Mouse (Mus musculus): ENCODE results near the gene Lrrc20. TPM values are rescaled to one million over a fixed set of nuclear protein-coding genes. Genes with fewer than 3 reads are reported as not detected.
A peak's percentile ranks its signal among the peaks of the same experiment; 100 is the strongest.
"Not testable (repeated sequence)": the region's sequence is repeated elsewhere in the genome, so short reads cannot be mapped to it uniquely, and the experiment has no call there.

The Lrrc20 gene
- total RNA-seq, 2 experiments from 2014 or later: 79.9 to 82.2 TPM

DNA sequence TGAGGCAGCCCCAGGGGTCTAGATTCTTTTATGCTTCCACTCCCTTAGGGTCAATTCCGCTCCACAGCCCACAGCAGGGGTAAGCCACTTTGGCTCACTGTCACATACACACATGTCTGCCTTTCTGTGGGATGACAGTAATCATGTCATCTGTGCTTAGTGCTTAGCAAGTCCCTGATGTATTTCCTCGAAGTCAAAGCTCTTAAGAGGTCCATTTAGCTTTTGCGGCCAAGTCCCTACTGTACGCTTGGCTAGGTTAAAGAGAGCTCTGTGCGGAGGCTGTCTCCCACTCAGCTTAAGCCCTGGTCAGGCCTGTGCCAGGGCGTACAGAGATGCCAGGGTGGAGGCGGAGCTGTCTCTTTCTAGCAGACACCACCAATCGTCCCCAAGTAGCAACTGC lies 74.5 kb downstream of the Lrrc20 start:
- intact Hi-C loops (cut with DNase I; ENCODE audit: low total_unique reads): no loop called here
- DNase-seq: no peak

DNA sequence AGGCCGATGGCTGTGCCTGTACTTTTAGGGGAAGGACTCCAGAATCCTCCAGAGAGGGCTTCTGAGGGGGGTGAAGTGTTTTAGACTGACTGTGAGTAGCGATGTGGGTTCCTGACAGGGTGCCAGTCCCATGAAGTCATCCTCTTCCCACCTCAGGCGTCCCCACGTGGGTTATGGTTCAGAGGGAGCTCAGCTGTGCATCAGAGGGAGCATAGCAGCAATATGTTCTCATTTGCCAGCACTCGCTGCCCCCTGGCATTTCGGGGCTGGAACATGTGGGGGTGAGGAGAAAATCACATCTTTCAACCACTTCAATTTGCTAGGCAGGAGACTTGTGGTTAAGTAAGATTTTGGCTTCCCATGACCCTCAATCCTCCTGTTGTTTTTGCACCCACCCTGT lies 79.6 kb downstream of the Lrrc20 start:
- intact Hi-C loops (cut with DNase I; ENCODE audit: low total_unique reads): no loop called here
- DNase-seq: no peak

DNA sequence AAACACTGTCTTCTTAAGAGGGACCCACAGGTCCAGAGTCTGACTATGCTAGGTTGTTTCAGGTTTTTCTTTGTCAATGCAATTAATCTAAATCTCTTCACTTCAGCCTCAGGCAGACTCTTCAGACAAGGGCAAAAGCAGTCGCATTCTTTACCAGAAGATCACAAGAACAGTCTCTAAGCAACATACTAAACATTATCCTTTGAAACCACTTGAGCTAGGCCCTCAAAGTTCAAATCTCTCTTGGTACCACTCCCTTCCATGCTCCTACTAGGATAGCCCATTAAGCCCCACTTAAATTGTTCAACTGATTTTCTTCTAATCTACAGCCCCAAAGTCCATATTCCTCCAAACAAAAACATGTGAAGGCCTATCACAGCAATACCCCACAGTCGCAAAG lies 83.0 kb downstream of the Lrrc20 start:
- intact Hi-C loops (cut with DNase I; ENCODE audit: low total_unique reads): no loop called here
- DNase-seq: no peak

DNA sequence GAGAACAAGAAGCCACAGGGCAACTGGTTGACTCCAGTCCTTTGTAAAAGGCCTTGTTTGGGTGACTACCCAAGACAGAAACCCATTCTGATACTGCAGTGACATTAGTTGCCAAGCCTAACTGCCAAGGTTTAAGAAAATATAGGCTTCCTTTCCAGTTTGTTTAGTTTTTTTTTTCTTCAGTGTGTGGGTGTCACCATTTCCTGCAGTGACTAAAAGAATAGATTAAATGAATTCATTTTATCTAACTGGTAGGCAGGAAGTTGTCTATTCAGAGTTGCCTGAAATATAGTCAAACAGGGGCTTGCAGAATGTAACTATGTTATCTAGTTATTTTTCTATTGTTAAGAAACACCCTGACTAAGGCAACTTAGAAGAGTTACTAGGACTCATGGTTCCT lies 83.9 kb downstream of the Lrrc20 start:
- no peak for DNase-seq
- intact Hi-C loops (cut with DNase I; ENCODE audit: low total_unique reads): no loop called here

DNA sequence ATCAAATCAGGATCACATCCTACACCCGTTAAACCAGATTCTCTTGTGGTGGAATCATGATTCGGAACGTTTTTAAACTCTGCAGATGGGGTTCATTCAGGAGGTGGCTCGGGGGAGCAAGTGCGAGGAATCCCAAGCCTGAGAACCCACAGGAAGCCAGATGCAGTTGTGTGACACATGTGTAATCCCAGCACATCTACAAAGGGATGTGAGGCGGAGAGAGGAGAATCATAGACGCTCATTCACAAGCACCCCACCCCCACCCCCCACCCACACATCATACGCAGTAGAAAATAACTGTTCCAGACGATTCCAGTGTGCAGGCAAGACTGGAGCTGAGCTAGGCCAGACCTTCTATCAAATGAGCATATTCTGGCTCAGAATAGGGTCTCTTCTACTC lies 87.9 kb downstream of the Lrrc20 start:
- no peak for DNase-seq
- intact Hi-C loops (cut with DNase I; ENCODE audit: low total_unique reads): no loop called here

DNA sequence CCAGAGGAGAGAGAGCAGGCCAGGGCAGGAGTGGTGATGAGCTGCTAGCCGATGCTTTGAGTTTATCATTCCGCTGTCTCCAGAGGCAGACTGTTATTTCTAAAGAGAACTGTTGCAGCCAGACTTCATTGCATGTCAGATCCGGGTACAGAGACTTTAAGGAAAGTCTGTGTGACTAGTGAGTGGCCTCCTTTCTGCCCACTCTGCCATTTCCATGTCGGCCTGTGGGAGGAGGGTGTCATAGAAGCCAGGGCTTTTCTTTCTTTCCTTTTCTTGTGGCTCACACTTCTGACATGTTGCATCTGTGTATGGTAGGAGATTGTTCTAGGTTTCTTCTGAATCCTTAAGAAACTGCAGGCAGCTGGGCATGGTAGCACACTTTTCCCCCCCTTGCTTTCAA lies 88.8 kb downstream of the Lrrc20 start:
- DNase-seq: no peak
- intact Hi-C loops (cut with DNase I; ENCODE audit: low total_unique reads): no loop called here

DNA sequence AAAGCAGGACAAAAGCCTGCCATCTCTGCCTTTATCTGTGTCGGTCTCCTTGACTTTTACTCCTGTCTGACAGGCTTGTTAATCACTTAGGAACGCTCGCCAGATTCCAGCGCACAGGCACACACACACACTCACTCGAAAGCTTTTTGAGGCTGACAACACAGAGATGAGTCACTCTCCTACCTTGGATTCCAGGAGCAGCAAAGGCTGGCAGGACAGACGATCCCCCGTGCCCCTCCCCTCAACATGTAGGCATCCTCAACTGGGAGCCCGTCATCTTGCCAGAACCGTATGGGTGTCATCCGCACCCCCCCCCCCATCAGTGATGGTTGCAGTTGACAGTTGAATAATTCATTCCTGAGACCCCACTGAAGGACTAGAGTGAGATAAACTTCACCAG lies 94.6 kb downstream of the Lrrc20 start:
- intact Hi-C loops (cut with DNase I; ENCODE audit: low total_unique reads): no loop called here
- DNase-seq: no peak

DNA sequence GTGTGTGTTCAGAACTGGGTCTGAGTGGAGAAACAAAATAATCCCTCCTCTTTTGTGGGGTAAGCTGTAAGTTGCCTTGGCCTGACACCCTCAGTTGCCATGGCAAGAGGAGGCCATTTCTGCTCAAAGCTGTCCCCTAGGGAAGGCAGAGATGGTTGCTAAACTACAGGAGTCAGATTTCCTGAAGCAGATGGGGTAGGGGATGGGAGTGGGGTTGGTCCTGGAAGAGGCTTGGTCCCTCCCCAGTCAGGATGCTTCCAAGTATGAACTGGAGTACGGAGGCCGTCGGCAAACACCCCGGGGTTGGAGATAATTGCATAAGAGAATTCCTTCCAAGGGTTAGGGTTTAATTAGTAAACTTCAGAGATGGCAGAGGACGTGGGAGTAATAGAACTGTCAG lies 96.5 kb downstream of the Lrrc20 start:
- intact Hi-C loops (cut with DNase I; ENCODE audit: low total_unique reads): no loop called here
- no peak for DNase-seq

DNA sequence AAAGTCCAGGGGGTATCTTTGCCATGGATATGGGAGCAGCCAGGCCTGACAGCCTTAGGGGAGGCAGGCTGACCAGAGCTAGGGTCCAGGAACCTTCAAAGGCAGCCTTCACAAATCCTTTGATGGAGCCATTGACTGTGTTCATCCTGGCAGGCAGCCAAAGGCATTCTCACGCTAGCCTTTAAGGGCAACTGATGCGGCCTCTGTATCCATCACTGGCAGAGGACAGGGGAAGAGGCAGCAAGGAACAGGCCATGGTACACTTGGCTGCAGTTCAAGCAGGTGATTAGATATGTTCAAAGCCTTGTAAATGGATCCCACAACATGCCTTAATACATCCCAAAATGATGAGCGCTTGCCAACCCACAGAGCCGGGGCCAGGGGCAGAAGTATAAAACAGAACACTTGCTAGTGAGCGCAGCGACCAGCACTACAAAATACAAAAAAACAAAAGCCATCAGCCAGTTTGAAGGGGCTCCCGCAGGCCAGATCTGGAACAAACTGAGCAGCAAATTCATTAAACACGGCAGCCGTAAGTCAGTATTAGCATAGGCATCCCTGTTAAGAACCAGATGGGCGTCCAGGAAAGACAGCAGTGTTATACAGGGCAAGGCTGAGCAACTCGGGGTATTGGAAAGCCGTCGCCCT lies 100.6 kb downstream of the Lrrc20 start:
- DNase-seq: no peak

DNA sequence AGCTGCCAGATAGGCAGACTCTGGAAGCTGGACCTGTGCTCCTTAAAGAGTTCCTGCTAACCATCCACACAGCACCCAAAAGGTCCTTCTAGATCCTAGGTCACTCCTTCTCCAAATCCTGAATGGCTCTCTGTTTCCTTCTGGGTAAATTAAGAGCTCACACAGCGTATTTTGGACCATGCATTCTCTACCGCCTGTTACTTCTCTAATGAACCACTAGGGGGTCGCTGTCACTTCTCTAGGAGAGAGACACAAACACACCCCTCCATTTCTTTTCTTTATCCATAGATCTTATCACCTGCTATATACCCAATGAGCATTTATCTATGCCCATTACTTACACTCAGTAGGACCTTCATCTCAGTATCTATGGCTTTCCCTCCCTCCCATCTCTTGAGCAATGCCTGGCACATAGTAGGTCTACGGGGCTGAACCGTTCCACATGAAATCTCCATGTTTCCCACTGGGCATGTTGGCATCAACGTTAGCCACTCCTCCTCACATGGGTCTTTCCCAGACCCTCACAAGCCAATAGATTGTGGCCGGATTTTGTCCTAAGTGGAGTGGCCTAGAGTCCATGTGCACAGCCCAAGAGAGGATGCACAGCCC lies 111.7 kb downstream of the Lrrc20 start:
- no peak for DNase-seq

More for the DNA sequence above, 100.6 kb downstream of the Lrrc20 start:
- intact Hi-C loops (cut with DNase I; ENCODE audit: low total_unique reads): no loop called here

DNA sequence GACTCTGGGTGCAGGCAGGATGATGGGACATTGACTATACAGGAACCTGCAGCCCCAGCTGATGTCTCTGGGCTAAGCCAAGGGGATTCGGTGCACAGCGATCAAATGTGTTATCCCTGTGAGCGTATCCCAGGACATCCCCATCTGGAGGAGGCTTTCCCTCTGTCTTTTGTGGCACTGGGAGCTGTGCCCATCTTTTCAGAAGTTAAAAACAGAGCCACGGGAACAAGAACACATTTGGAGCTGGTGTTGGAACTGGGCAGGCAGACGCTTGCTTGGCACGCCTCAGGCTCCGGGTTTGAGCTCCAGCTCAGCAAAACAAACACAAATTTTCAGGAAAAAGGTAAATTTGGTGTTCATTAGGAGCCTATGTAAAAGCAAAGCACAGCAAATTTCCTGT lies 122.4 kb downstream of the Lrrc20 start:
- intact Hi-C loops (cut with DNase I; ENCODE audit: low total_unique reads): no loop called here

More for the DNA sequence above, 111.7 kb downstream of the Lrrc20 start:
- intact Hi-C loops (cut with DNase I; ENCODE audit: low total_unique reads): no loop called here

DNA sequence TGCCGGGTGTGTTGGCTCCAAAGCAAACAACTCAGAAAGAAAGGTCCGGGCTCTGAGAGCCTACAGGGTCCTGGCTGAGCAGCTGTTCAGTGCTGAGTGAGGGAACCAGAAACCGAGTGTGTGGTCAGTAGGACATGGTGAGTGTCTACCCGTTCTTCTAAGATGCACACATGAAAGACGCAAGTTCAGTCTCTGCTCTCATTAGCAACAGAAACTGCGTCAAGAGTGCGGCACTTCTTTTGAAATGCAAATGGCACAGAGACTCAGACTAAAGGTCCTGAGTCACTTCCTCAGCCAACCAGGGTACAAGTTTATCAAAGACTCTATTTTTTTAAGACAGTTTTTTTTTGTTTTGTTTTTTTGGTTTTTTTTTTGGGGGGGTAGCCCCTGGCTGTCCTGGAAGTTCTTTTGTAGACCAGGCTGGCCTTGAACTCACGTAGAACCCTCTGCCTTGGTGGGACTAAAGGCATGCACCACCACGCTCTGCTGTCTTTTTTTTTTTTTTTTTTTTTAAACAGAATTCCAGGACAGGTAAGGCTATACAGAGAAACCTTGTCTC lies 124.0 kb downstream of the Lrrc20 start:
- intact Hi-C loops (cut with DNase I; ENCODE audit: low total_unique reads): loop anchor here (5.0 kb wide), 1 partner anchor 107 kb away; no protein-coding TSS in a partner anchor

More for the DNA sequence above, 122.4 kb downstream of the Lrrc20 start:
- DNase-seq: no peak

DNA sequence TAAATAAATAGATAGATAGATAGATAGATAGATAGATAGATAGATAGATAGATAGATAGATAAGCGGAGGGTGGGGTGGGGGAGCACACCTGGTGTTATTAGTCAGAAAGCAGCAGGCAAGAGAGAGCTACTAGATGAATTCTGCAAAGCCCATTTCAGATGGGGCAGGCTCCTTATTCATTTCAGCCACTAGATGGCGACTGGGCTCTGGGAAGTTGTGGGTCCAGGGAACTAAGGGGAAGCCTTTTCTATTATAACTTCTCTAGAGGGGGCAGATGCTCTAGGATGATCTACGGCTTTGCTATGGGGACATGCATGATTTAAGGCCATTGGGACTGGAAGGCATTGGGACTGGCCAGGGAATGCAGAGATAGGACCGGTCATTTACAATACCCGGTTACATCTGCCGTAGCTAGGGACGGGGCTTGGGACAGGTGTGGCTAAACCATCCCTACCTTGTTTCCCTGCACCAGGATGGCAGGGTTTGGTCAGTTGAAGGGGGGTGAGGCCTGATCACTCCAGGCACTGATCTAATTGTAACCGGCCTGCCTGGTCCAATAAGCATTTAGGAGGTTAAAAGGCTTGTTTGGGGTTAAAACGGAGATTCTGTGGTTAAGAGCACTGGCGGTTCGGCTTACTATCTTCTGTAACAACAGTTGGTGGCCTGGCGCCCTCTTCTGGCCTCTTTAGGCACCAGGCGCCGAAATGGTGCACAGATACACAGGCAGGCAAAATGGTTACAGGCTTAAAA lies 126.9 kb downstream of the Lrrc20 start:
- intact Hi-C loops (cut with DNase I; ENCODE audit: low total_unique reads): loop anchor here (5.0 kb wide), 1 partner anchor 110 kb away; no protein-coding TSS in a partner anchor
- peak; percentile 56 for DNase-seq

More for the DNA sequence above, 124.0 kb downstream of the Lrrc20 start:
- no peak for DNase-seq

DNA sequence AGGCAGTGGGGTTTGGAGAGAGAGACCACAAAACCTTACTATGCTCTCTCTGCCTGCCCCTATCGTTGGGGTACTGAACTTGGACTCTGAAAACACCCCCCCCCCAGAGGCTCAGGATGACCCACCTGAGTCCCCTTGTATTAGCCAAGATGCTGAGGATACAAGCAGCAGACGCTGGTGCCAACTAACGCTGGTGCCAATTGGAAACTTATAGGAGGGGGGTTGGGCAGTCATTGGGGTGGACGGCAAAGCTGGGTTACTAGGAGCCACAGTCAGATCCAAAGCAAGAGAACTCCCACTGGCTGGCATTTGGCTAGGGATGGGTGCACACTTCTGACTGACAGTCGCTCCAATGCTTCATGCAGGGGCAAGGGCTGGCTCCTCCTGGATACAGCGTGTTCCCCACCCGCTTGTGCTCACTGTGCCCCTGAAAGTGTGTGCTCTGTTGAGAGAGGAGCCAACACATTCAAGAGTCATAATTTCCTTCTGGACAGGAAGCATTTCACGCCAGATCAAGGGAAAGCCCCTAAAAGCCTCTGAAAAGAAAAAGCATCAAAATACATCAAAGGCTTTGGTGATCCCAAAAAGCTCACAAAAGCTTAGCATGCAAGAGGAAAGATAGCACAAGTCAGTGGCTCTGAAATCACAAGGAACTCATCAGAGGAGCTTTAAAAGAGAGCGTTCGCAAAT lies 128.9 kb downstream of the Lrrc20 start:
- intact Hi-C loops (cut with DNase I; ENCODE audit: low total_unique reads): loop anchor here (5.0 kb wide), 2 partner anchors 53 to 112 kb away; no protein-coding TSS in a partner anchor

DNA sequence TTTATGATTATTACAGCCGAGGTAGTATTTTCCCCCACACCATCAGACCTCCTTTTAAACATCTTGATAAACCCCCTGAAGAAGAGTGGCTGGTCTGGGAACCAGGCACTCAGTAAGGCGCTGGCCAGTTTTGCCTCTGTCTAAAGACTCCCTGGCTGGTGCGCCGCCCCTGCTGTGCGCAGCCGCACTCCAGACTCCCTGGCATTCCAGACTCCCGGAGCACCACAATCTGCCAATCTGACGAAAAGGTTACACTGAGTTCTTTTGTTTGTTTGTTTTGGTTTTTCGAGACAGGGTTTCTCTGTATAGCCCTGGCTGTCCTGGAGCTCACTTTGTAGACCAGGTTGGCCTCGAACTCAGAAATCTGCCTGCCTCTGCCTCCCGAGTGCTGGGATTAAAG lies 129.8 kb downstream of the Lrrc20 start:
- intact Hi-C loops (cut with DNase I; ENCODE audit: low total_unique reads): loop anchor here (5.0 kb wide), 1 partner anchor 52 kb away; no protein-coding TSS in a partner anchor
- not testable (repeated sequence) for DNase-seq

More for the DNA sequence above, 128.9 kb downstream of the Lrrc20 start:
- DNase-seq: no peak

DNA sequence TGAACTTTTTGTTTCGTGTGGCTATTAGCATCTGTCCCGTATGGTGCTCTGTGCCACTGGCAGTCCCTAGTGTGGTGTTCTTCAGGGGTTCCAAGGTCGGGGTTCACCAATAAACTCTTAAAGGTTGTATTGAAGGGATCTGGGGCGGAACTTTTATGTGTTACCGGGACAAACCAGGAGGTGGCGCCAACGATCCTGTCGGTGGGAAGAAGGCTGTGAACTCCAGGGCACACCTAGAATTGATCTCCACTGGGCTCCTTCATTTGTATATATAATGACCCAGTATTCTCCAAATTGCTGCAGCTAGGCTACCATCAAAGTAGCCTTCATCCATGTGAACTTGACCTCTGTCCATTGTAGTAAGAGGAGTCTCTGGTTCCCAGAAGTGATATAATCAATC lies 130.2 kb downstream of the Lrrc20 start:
- intact Hi-C loops (cut with DNase I; ENCODE audit: low total_unique reads): loop anchor here (5.0 kb wide), 1 partner anchor 51 kb away; no protein-coding TSS in a partner anchor
- peak; percentile 53 for DNase-seq

DNA sequence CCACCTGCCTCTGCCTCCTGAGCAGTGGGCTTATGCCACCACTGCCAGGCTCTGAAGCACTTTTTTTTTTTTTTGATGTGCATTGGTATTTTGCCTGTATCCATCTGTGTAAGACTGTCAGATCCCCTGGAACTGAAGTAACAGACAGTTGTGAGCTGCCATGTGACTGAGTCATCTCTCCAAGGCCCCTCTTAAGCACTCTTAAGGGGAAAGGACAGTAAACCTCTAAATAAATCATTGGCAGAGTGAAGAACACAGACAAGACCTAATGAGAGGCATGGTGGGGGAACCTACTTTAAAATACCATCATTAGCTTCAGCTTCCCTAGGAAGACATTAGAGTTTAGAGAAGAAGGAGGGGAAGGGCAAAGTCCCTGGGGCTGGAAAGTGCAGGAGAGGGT lies 132.6 kb downstream of the Lrrc20 start:
- intact Hi-C loops (cut with DNase I; ENCODE audit: low total_unique reads): loop anchor here (5.0 kb wide), 1 partner anchor 49 kb away; no protein-coding TSS in a partner anchor
- no peak for DNase-seq

DNA sequence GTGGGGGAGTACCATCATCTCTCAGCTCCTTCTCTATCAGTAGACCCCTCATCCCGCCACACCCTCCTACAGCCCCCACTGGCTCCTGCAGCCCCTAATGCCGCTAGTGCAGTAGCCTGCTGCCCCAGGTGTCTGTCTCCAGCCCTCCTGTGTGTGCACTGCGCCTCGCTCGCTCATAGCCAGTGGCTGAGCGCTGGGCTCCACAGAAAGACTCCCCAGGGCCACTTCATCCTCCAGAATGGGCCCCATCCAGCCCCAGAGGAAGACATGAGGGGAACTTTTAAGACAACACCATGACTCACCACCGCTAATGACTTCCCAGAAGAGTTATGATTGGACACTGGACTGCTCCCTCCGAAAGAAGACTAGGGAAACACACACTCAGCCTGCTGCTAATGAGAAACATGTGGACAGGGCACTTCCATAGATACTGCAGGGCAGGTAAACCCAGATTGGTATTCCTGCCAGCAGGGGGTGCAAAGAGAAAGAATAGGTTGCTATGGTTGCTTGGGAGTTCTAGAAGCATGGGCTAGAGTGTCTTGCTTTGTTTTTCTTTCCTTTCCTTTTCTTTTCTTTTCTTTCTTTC lies 135.1 kb downstream of the Lrrc20 start:
- DNase-seq: no peak
- intact Hi-C loops (cut with DNase I; ENCODE audit: low total_unique reads): no loop called here

DNA sequence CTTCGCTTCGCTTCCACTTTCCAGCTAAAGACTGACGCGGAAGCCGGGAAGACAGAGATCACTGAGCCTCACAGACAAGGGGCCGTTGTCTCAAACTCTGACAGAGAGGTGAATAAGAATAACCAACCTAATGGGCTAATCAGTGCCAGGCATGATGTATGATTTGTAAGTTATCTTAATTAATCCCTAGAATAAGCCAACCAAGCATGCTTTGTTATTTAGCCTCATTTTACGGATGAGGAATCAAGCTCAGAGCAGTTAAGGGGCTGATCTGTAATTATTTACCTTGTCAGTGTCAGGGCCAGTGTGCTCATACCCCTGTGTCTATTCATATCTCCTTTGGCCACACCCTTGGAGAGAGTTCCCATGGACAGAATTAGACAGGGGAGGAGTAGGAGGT lies 138.7 kb downstream of the Lrrc20 start:
- no peak for DNase-seq
- intact Hi-C loops (cut with DNase I; ENCODE audit: low total_unique reads): no loop called here

All from gastrocnemius, postnatal 14 days (tissue).